Mouse (Mus musculus) liver, adult (tissue): Measurements from ENCODE around the gene Olfr926.

ENCODE experiments used
- GATA4 ChIP-seq: IDR thresholded peaks from 2 replicates; pipeline ENCODE4 v1.6.1; 2014; ENCODE audit warnings: mild to moderate bottlenecking, low read length; ENCODE audit not compliant: insufficient replicate concordance

The Olfr926 gene

DNA sequence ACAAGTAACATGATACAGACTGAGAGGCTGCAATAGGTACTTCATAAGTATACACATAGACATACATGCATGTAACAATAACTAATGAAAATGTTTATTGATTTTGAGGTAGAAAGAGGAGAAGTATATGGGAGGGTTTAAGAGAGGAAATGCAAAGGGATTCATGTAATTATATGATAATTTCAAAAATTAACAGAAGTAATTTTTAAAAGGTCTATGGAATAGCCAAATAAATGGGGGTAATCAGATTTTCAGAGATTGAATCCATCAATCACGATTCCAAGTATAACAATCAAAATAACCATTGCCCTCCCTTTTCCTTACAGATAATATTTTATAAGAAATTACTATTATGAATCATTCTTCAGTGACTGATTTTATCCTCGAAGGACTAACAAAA lies at the start of gene Olfr926:
TSS of gene Olfr926 (plus strand) at position 301 of the 400 bp plus-strand sequence.
- no peak for TF ChIP-seq GATA4

DNA sequence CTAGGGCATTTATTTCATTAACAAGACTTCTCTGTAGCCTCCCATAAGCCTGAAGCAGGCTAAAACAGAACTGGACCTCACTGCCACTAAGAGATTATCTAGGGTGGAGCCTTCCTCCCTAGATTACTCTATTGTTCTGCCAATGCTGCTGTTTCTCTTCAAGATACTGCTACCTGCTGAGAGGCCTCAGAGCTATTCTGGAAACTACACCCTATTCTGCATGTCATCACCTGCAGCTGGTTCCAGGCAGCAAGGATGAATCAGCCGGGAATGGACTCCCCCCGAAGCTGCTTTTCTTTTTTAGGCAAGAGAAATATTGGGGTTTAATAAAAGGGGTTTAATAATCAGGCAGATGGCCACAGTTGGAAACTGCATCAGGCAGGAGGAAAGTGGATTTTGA lies 43.9 kb upstream of the Olfr926 start:
- TF ChIP-seq GATA4, result no peak

DNA sequence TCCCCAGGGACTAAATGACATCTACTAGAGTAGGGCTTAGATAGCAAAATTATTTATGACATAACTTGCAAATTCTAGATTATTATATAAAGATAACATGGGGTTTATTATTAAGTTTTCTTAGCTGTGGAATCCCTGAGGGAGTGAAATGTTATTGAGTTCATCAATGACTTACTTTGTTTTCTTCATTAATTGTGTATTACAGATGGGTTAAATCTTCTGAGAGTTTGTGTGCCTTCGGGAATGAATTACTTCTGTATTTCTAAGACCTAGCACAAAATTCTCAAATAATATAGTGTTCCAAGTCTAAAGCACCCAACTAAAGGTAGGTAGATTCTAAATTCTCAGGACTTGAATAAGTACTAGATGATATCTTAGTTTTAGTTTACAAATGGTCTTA lies 32.8 kb upstream of the Olfr926 start, which contains the start of gene Olfr924:
TSS of gene Olfr924 (plus strand) at position 301 of the 400 bp plus-strand sequence.
- no peak for TF ChIP-seq GATA4

DNA sequence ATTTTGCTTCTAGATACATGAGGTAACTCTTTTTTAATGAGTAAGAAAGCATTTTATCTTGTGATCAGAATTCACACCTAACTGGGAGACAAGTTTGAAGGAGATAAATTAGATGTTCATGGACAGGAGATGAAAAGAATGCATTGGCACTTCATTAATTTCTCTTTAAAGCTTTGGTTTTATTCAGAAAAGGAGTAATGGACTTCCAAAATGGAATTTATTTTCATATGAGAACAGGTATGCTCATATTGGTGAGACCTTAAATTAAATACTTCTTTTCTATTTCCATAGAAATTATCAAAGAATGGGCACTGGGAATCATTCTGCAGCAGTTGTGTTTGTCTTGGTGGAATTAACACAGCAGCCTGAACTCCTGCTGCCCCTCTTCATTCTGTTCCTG lies 22.2 kb upstream of the Olfr926 start, which contains the start of gene Olfr26:
TSS of gene Olfr26 (plus strand) at position 301 of the 400 bp plus-strand sequence.
- no peak for TF ChIP-seq GATA4
